In the genomic region with DNA sequence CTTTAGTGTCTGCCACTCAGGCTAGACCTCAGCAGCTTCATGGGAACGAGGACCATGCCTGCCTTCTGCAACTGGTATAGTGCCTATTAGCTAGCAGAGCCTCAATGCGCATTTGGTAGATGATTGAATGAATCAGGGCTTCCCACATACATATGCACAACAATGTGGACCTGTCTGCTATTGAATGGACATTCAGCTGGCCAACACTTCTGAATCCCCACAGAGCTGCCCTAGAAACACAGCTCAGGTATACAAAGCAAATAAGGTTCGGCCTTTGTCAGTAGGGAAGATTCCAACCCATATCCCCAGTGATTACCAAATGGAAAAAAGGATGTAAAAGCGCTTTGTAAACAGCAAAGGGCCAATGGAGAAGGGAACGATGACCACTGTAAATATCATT, we compare ENCODE assay signal across 8 mouse cellular contexts. TPM values are rescaled to one million over a fixed set of nuclear protein-coding genes. Genes with fewer than 3 reads are reported as not detected.
DNase-seq lines count a peak whose midpoint lies in the region; ATAC-seq lines count a peak whose summit lies in the region.

No protein-coding gene starts in this region.

- peak overlapping the region; percentile 83 for H3K9ac ChIP-seq in hindbrain, embryonic 16.5 days (ENCODE audit: low read depth, low read length)

- no peaks in the 10 kb centered on the region for H3K27me3 ChIP-seq in hindbrain, embryonic 16.5 days (replicated peaks; ENCODE audit: control insufficient read depth, insufficient read depth, low read length)

- H3K27ac ChIP-seq in hindbrain, embryonic 16.5 days (ENCODE audit: low read depth, low read length) = peak overlapping the region; percentile 74

- peaks cover 3% of the 10 kb centered on the region for H3K36me3 ChIP-seq in hindbrain, embryonic 16.5 days (ENCODE audit: control insufficient read depth, insufficient read depth, low read length)

- H3K4me3 ChIP-seq in hindbrain, embryonic 16.5 days (ENCODE audit: low read length) = peak overlapping the region; percentile 77

- H3K4me1 ChIP-seq in hindbrain, embryonic 16.5 days (ENCODE audit: control insufficient read depth, insufficient read depth, low read depth, low read length) = peaks cover 16% of the 10 kb centered on the region

- 6% methylated on average over 5 of the region's 5 CpGs for WGBS in hindbrain, embryonic 16.5 days

- no peaks in the 10 kb centered on the region for H3K9me3 ChIP-seq in hindbrain, embryonic 16.5 days (ENCODE audit: control insufficient read depth, low read length)

- DNase-seq in embryo, embryonic 10.5 days (ENCODE audit: low spot score) = peak; percentile 15
- DNase-seq in embryo, embryonic 10 days (ENCODE audit: low spot score) = no peak
- DNase-seq in retina, embryonic 14.5 days (ENCODE audit: low spot score) = peak; percentile 24
- DNase-seq in retina, postnatal 1 day = no peak
- peak; percentile 14 for DNase-seq in naive thymus-derived CD4-positive, alpha-beta T cell, adult 2 months (ENCODE audit: low read depth)
- DNase-seq in ovary, adult 18-20 months (ENCODE audit: low spot score) = no peak
- no peak for DNase-seq in right cerebral cortex, postnatal 36 days (ENCODE audit: low spot score in 2 of 2)

- peak overlapping the region; percentile 71 for H3K4me2 ChIP-seq in hindbrain, embryonic 16.5 days (ENCODE audit: low read length)

- ATAC-seq in hindbrain, embryonic 16.5 days = no peak

RNA-seq across cellular contexts. Expression of gene Paqr3, which starts 0.7 kb away (rescaled TPM):
- 16.5 and 16.8 TPM in 2 replicates for polyA plus RNA-seq in hindbrain, embryonic 16.5 days (2015; fragmentation: Nextera tagmentation; extraction: Ambion mirVana)

Comparison
In these comparisons a context has a peak if more than half of its experiments do, and no peak if none do; other contexts are left out.
1. DNase-seq: peak in embryo, embryonic 10.5 days (single experiment), retina, embryonic 14.5 days (single experiment) and naive thymus-derived CD4-positive, alpha-beta T cell, adult 2 months (single experiment); none in embryo, embryonic 10 days (single experiment), retina, postnatal 1 day (single experiment), ovary, adult 18-20 months (single experiment) and right cerebral cortex, postnatal 36 days (0 of 2).